Mouse (Mus musculus) brain, adult 10 weeks (tissue): Measurements from ENCODE around the gene Mlx. TPM values are rescaled to one million over a fixed set of nuclear protein-coding genes. Genes with fewer than 3 reads are reported as not detected.

Source experiments
- polyA plus RNA-seq: library from polyadenylated mRNA; stranded (reverse); fragments of 350-450 nt; fragmentation: Illumina TruSeq; extraction: RNeasy Lipid Tissue Mini Kit (QIAGEN cat#74804); gene quantifications from one replicate; pipeline ENCODE4 v1.2.3, GENCODE M21; 2015; ENCODE audit warnings: low read depth, low replicate concordance

Gene Mlx
- polyA plus RNA-seq: 77.5 TPM

GRCm38 (mm10) chr11:101086756-101087681 lies at the start of gene Mlx:
TSS of gene Mlx (plus strand) at chr11:101087277.

GRCm38 (mm10) chr11:101069391-101070188 lies 17.5 kb upstream of the Mlx start, which contains the start of gene Naglu:
TSS of gene Naglu (plus strand) at chr11:101070012.

GRCm38 (mm10) chr11:101078121-101078520 lies 9.0 kb upstream of the Mlx start, which contains the start of gene Hsd17b1:
TSS of gene Hsd17b1 (plus strand) at chr11:101078411.

GRCm38 (mm10) chr11:101082208-101083082 lies 4.6 kb upstream of the Mlx start, which contains the start of gene Coasy:
TSS of gene Coasy (plus strand) at chr11:101082565.

GRCm38 (mm10) chr11:101095314-101096024 lies 8.4 kb downstream of the Mlx start, which contains the start of gene Psmc3ip:
TSS of gene Psmc3ip (minus strand) at chr11:101095436.

GRCm38 (mm10) chr11:101119761-101120544 lies 32.9 kb downstream of the Mlx start, which contains the start of the genes Retreg3 and Tubg1:
TSS of gene Retreg3 (minus strand) at chr11:101119893.
TSS of gene Tubg1 (plus strand) at chr11:101119938.

Other genes with a start within 250 kb of the Mlx start
- 16.9 TPM for gene Stat5b, start 236.6 kb upstream of the Mlx start, polyA plus RNA-seq
- gene Stat5a, start 227.9 kb upstream of the Mlx start, polyA plus RNA-seq: 1.1 TPM
- gene Stat3, start 147.7 kb upstream of the Mlx start, polyA plus RNA-seq: 26.4 TPM
- 12.8 TPM for gene Cavin1, start 116.4 kb upstream of the Mlx start, polyA plus RNA-seq
- 258 TPM for gene Atp6v0a1, start 77.8 kb upstream of the Mlx start, polyA plus RNA-seq
- gene Naglu, start 17.3 kb upstream of the Mlx start, polyA plus RNA-seq: 6.4 TPM
- not detected for gene Hsd17b1, start 8.9 kb upstream of the Mlx start, polyA plus RNA-seq
- gene Coasy, start 4.7 kb upstream of the Mlx start, polyA plus RNA-seq: 25.5 TPM
- 3.9 TPM for gene Psmc3ip, start 8.2 kb downstream of the Mlx start, polyA plus RNA-seq
- gene Retreg3, start 32.6 kb downstream of the Mlx start, polyA plus RNA-seq: 62.6 TPM
- 52.4 TPM for gene Tubg1, start 32.7 kb downstream of the Mlx start, polyA plus RNA-seq
- 62.0 TPM for gene Tubg2, start 68.6 kb downstream of the Mlx start, polyA plus RNA-seq
- gene Cntnap1, start 83.2 kb downstream of the Mlx start, polyA plus RNA-seq: 98.9 TPM
- 7.8 TPM for gene Plekhh3, start 84.1 kb downstream of the Mlx start, polyA plus RNA-seq
- not detected for gene Ccr10, start 88.2 kb downstream of the Mlx start, polyA plus RNA-seq
- 42.2 TPM for gene Ezh1, start 139.2 kb downstream of the Mlx start, polyA plus RNA-seq
- gene Ramp2, start 158.8 kb downstream of the Mlx start, polyA plus RNA-seq: 28.6 TPM
- 94.4 TPM for gene Vps25, start 166.4 kb downstream of the Mlx start, polyA plus RNA-seq
- 4.8 TPM for gene Wnk4, start 173.3 kb downstream of the Mlx start, polyA plus RNA-seq
- 0.58 TPM for gene Cntd1, start 191.7 kb downstream of the Mlx start, polyA plus RNA-seq
- gene Coa3, start 191.8 kb downstream of the Mlx start, polyA plus RNA-seq: 223 TPM
- 183 TPM for gene Becn1, start 215.0 kb downstream of the Mlx start, polyA plus RNA-seq
- 106 TPM for gene Psme3, start 228.9 kb downstream of the Mlx start, polyA plus RNA-seq
- gene Aoc2, start 237.8 kb downstream of the Mlx start, polyA plus RNA-seq: 3.6 TPM
- gene Aoc3, start 243.3 kb downstream of the Mlx start, polyA plus RNA-seq: 0.64 TPM